Mouse (Mus musculus) right cerebral cortex, adult 2 months (tissue): Measurements from ENCODE around the gene Iqcj.

Source experiments
- DNase-seq, 2 experiments: peaks; one replicate each; pipeline ENCODE4 v3.0.0; 2021 to 2022; ENCODE audit warnings: low spot score in 2 of 2

Iqcj gene

DNA sequence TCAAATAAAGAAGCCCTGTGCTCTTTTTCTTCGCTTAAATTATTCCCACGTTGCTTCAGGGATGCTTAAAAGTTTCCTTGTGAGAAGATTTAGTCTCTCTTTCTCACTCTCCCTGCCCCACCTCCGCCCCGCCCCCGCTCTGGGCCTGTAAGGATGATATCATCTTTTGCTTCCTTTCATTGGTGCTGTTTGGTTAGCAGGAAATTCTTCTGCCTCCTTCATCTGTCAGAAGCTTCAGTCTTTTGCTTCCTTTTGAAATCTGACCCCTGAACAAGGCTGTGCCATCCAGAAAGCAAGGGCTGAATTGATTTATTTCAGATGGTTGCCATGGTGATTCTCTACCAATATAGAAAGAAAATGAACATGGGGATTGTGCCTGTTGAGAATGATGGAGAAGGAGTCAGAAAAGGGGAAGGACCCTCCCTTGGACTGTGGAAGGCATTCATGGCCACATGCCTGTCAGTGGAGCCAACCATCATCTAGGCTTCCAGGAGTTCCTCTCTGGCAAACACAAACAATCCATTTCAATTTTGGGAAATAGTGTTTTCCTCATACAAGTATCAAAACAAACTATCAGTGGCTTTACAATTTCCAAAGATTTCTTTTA lies 62.5 kb downstream of the Iqcj start:
- DNase-seq: peak; percentile 58 to 81

DNA sequence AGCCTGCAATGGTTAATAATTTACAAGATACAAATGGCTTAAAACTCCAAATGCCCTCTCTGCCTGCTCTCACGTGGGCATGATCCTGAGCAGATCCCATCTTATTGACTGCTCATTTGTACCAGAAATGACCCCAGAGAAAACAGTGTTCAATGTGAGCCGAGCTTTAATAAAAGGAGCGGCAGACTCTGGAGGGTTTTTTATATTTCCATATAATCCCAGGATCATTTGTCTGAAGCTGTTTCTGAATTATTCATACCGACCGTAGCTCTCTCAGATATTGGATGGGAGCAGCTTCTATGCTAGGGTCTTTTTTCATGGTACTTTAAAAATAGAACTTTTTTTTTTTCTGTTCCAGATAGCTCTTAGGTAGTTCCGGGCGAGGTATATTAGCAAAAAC lies 67.7 kb downstream of the Iqcj start:
- no peak for DNase-seq

DNA sequence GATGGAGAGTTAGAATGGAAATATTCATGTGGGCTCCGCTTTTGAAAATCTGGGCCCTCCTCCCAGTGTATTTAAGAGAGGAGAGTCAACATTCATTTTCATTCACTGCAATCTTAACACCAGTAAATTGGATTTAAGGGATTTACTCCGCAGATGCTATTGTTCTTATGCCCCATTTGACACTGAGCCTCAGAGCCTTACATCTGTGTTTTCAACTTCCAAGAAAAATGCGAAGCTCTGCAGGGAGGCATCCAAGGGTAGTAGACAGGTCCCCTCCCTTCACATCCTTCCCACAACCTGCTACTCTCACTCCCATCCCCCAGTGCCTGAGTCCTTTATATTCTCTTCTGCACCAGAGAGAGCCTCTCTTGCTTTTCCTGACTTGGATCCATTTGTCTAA lies 68.1 kb downstream of the Iqcj start:
- DNase-seq: no peak

GRCm38 (mm10) chr3:67960727-67961126 lies 68.7 kb downstream of the Iqcj start:
- DNase-seq: no peak

DNA sequence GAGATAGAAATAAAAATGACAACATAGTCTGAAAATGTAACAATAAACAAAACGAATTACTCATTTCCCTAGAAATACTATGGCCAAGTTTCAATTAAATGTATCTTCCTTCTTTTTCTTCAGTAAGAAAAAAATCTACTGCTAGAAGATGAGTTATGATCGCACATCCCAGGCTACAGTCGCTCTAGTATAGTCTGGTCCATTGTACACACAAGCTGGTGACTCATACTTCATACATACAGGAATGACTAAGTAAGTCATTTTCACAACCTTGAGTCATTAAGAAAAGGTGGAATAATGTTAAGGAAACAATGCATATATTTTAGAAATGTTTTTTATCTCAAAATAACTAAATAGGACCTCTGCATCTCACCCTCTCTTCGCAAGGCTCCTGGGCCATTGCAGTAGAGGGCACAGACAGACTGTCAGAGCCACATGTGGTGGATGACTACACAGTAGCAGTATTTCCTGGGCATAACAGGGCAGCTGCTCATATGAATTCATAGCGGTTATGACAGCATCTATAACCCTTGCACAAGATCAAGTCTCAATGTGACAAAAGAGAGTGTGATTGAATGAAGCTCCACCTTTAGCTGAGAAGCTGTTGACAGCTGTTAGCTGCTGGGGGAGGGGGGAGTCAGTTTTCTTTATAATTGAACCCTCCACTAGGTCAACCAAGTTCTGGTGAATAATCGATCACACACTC lies 70.1 kb downstream of the Iqcj start:
- no peak for DNase-seq

DNA sequence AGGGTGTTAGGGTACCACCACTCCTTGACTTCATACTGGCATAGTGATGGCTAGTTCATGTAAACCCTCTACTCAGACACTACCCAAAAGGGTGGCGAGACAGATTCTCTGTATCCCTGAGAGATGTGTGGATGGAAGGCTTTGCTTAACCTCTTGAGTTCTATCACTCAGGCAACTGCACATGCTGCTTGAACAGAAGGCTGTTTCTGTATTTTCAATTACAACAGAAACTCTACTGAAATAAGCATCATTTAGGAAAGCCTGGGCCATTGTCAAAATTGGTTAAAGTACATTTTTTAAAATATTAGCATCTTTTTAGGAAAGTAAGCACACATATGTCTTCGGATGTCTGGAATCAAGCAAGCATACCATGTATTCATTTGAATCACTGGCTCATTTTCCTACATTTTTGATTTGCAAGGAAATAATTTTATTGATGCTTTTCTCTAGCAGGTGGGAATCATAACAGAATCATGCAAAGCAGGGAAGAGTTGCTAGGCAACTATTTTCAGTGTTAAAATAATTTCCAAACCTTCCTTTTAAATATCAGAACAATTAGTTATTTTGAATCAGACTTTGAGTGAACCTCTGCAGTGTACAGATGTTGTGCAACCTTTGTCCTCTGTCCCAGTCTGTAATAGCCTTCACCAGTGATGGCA lies 82.4 kb downstream of the Iqcj start:
- DNase-seq: no peak

DNA sequence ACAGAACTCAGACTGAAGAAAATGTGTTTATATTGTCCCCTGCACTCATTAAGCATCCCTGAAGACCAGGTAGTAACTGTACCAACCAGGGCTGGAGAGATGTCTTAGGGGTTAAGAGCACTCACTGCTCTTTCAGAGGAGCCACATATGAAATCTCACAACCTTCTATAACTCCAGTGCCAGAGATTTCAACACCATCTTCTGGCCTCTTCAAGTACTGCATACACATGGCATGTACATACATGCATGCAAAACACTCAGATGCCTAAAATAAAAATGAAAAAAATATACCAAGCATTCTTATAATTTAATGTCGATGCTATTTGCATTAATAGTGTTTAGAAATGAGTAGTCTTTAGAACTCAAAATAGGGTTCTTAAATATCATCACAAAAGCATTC lies 88.0 kb downstream of the Iqcj start:
- no peak for DNase-seq

- DNase-seq: peak; percentile 22 to 23
Measured at GRCm38 (mm10) chr3:67983329-67983728, 91.3 kb downstream of the Iqcj start.

GRCm38 (mm10) chr3:68002415-68002814 lies 110.4 kb downstream of the Iqcj start:
- no peak for DNase-seq

- DNase-seq: no peak
Measured at GRCm38 (mm10) chr3:68012342-68012741, 120.3 kb downstream of the Iqcj start.

DNA sequence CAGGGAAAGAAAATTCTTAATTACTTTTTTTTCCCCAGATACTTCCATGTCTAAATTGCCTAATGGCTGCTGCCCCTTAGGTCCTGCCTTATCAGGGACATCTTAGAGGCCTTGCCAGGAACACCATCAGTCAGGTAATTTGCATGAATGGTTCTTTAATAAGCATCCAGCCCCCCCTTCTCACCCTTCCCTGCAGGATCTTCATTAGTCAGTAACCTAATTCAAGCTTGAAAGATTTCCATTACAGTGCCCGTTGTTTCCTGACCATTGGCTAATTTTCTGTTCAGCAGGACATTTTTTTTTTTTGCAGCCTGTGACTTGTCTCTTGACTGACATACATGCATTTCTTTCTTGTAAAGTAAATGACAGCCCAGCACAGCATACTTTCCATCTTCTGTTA lies 123.8 kb downstream of the Iqcj start:
- no peak for DNase-seq

DNA sequence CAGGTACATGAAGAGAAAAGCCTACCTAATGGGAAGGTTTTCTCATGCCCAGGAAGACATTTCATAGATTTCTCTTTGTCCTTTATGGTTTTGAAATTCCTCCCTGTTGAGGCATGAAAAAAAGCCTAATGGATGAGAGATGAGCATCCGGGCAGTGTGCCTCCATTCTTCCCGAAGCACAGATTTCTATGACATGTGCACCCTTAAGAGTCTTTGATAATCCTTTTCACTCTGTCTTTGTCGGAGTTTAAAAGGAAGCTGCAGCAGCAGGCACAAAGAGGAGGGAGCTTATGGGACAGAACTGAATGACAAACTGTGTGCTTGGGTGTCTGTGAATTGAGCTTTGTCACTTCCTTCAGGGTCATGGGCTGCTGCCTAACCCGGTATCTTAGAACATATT lies 127.4 kb downstream of the Iqcj start:
- DNase-seq: no peak

- DNase-seq: no peak
Measured at GRCm38 (mm10) chr3:68036097-68036496, 144.1 kb downstream of the Iqcj start.

GRCm38 (mm10) chr3:68042951-68043350 lies 150.9 kb downstream of the Iqcj start:
- no peak for DNase-seq

- DNase-seq: peak; percentile 52 to 66
Measured at GRCm38 (mm10) chr3:68045475-68046416, 153.7 kb downstream of the Iqcj start.

- peak; percentile 37 to 55 for DNase-seq
Measured at GRCm38 (mm10) chr3:68053538-68053937, 161.5 kb downstream of the Iqcj start.

DNA sequence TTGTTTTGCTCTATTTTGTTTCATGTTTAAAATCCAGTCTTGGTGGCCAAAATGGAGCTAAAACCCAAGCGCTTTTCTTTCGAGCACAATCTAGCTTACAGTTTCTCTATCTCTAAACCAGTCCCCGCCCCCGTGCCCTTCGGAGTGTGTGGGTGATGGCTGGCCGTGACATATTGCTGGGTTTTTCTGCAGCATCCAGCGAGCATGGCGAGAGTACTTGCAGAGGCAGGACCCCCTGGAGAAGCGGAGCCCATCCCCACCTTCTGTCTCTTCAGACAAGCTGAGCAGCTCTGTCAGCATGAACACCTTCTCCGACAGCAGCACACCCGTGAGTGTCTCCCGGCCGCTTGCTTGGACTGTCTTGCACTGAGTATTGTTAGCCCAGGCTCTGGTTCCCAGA lies 163.1 kb downstream of the Iqcj start:
- peak; percentile 71 to 72 for DNase-seq

- peak; percentile 84 to 89 for DNase-seq
Measured at GRCm38 (mm10) chr3:68056373-68057275, 164.6 kb downstream of the Iqcj start.

DNA sequence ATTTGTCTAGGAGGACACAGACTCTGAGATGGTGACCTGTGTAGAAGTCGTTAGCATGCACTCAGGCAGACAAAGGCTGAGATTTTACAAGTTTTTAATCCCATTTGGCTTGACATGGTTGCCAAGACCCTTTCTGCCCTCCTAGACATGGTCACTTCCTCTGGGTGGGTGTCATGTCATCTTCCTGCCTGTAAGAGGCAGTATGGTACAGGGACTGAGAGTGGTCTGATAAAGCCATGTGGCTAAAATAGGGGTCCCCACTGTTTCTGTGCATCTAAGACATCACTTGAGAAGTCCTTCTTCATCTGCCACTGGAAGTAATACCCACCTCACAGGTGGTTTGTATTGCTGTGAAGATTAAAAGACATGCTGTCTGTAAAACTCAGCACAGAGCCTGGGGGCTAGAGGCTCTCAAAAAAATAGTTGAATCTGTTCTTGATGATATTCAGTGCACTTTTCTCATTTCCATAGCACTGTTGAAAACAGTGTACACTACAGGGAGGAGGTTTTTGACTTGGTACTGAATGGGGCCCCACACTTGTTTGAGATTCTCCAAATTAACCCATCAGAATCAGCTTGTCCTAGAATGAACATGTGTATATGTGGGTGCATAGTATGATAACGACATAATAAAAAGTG lies 167.3 kb downstream of the Iqcj start:
- DNase-seq: no peak

DNA sequence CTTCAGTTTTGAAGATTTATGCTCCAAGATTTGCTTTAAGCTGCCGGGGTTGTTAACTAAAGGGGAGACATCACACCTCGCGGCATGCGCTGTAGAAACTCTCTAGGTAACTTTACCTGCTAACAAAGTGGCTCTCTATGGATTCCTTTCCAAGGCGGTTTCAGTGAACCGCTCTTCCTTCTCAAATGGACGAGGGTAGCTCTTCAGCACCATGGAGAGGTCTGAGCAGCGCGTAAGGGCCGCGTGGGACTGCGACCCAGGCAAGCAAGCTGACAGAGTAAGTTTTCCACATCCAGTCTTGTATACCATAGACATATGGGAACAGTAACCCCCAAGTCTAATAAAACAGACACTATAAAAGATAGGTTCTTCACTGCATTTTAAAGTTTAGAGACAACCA lies 172.7 kb downstream of the Iqcj start, which contains the start of gene Schip1:
Gene Schip1, plus strand, starts transcription at position 72 of the 400 bp plus-strand sequence.
- no peak for DNase-seq
